Mouse (Mus musculus) ES-Bruce4 (cell line): Measurements from ENCODE around the gene Fermt3. TPM values are rescaled to one million over a fixed set of nuclear protein-coding genes. Genes with fewer than 3 reads are reported as not detected.

Source experiments
- H3K27ac ChIP-seq: 2 replicates; pipeline ENCODE4 v1.5.1; 2012; ENCODE audit warnings: low read length, inconsistent platforms; ENCODE audit not compliant: insufficient read depth
- H3K27me3 ChIP-seq: 2 replicates; pipeline ENCODE4 v1.6.1; 2012; ENCODE audit warnings: mild to moderate bottlenecking, low read length, inconsistent platforms; ENCODE audit not compliant: control insufficient read depth, poor library complexity, insufficient read depth, severe bottlenecking
- H3K36me3 ChIP-seq: 2 replicates; pipeline ENCODE4 v1.6.1; 2012; ENCODE audit warnings: inconsistent platforms, mild to moderate bottlenecking, low read length, moderate library complexity; ENCODE audit not compliant: control insufficient read depth, poor library complexity, insufficient read depth, severe bottlenecking
- H3K4me1 ChIP-seq: one replicate; pipeline ENCODE4 v1.8.1; 2011; ENCODE audit warnings: low read length; ENCODE audit not compliant: control insufficient read depth, insufficient read depth
- H3K4me3 ChIP-seq: 2 replicates; pipeline ENCODE4 v1.5.1; 2011; ENCODE audit warnings: low read depth, mild to moderate bottlenecking, low read length
- H3K9ac ChIP-seq: 2 replicates; pipeline ENCODE4 v1.6.1; 2012; ENCODE audit warnings: low read depth, mild to moderate bottlenecking, inconsistent platforms; ENCODE audit not compliant: poor library complexity, severe bottlenecking
- H3K9me3 ChIP-seq: replicated peaks from 2 replicates; pipeline ENCODE4 v1.6.1; 2012; ENCODE audit warnings: mild to moderate bottlenecking, low read length, inconsistent platforms; ENCODE audit not compliant: control insufficient read depth, poor library complexity, insufficient read depth, severe bottlenecking
- CTCF ChIP-seq: IDR thresholded peaks from one replicate; pipeline ENCODE4 v1.8.1; 2011; ENCODE audit warnings: low read depth, low read length
- EP300 ChIP-seq: IDR thresholded peaks from 2 replicates; pipeline ENCODE4 v1.6.1; 2011; ENCODE audit warnings: low read depth, low read length; ENCODE audit not compliant: insufficient read depth
- POLR2A ChIP-seq: IDR thresholded peaks from one replicate; pipeline ENCODE4 v1.8.1; 2011; ENCODE audit warnings: low read length; ENCODE audit not compliant: insufficient read depth
- polyA plus RNA-seq: library from polyadenylated mRNA; stranded (reverse); fragments of >200 nt; gene quantifications from 2 replicates; pipeline ENCODE4 v1.2.4, GENCODE M21; 2011; ENCODE audit warnings: low read depth; ENCODE audit not compliant: missing spikeins, insufficient read depth, insufficient read length

Gene Fermt3
- polyA plus RNA-seq, 1 experiment, result 1.0 TPM

GRCm38 (mm10) chr19:7018546-7018945 lies 723 bp downstream of the Fermt3 start:
- Histone ChIP-seq H3K4me3 (no peak overlapping the region), H3K27me3 (no peaks in the 10 kb centered on the region), H3K27ac (no peak overlapping the region), H3K36me3 (peaks cover 37% of the 10 kb centered on the region), H3K9me3 (no peaks in the 10 kb centered on the region), H3K4me1 (no peaks in the 10 kb centered on the region), H3K9ac (no peak overlapping the region)
- TF ChIP-seq EP300, result no peak
- TF ChIP-seq POLR2A, result no peak
- no peak for TF ChIP-seq CTCF

GRCm38 (mm10) chr19:7017541-7018457 lies 1.5 kb downstream of the Fermt3 start:
- H3K27ac ChIP-seq, result no peak overlapping the region

GRCm38 (mm10) chr19:7014481-7015135 lies 4.7 kb downstream of the Fermt3 start:
- Histone ChIP-seq H3K4me1 (no peaks in the 10 kb centered on the region), H3K9me3 (no peaks in the 10 kb centered on the region), H3K36me3 (0 out of 2 replicates have a peak, but pooled peaks cover 4% of the 10 kb centered on the region), H3K27me3 (no peaks in the 10 kb centered on the region), H3K27ac (no peak overlapping the region), H3K4me3 (no peak overlapping the region), H3K9ac (no peak overlapping the region)
- TF ChIP-seq EP300 (no peak), POLR2A (no peak), CTCF (no peak)

More at GRCm38 (mm10) chr19:7017541-7018457, 1.5 kb downstream of the Fermt3 start:
- no peaks in the 10 kb centered on the region for H3K27me3 ChIP-seq
- H3K4me3 ChIP-seq, result no peak overlapping the region
- H3K9ac ChIP-seq, result no peak overlapping the region
- no peaks in the 10 kb centered on the region for H3K4me1 ChIP-seq
- no peaks in the 10 kb centered on the region for H3K9me3 ChIP-seq
- peaks cover 30% of the 10 kb centered on the region for H3K36me3 ChIP-seq
- TF ChIP-seq POLR2A, result no peak
- TF ChIP-seq CTCF, result no peak
- TF ChIP-seq EP300, result no peak

- no peaks in the 10 kb centered on the region for H3K9me3 ChIP-seq
- TF ChIP-seq EP300, result no peak
- TF ChIP-seq POLR2A, result no peak
- no peak for TF ChIP-seq CTCF
- no peaks in the 10 kb centered on the region for H3K36me3 ChIP-seq
- H3K4me1 ChIP-seq, result no peaks in the 10 kb centered on the region
- H3K27ac ChIP-seq, result no peak overlapping the region
- H3K9ac ChIP-seq, result no peak overlapping the region
- H3K4me3 ChIP-seq, result no peak overlapping the region
- H3K27me3 ChIP-seq, result no peaks in the 10 kb centered on the region
These were observed 5.3 kb downstream of the Fermt3 start for GRCm38 (mm10) chr19:7013984-7014383.

- Histone ChIP-seq H3K27me3 (no peaks in the 10 kb centered on the region), H3K4me3 (no peak overlapping the region)
These were observed 6.8 kb downstream of the Fermt3 start for GRCm38 (mm10) chr19:7012426-7012825.

More at GRCm38 (mm10) chr19:7012426-7012825, 6.8 kb downstream of the Fermt3 start:
- Histone ChIP-seq H3K27ac (no peak overlapping the region), H3K9me3 (no peaks in the 10 kb centered on the region), H3K36me3 (no peaks in the 10 kb centered on the region), H3K9ac (no peak overlapping the region), H3K4me1 (no peaks in the 10 kb centered on the region)
- TF ChIP-seq POLR2A, result no peak
- TF ChIP-seq EP300, result no peak
- no peak for TF ChIP-seq CTCF
